Mouse (Mus musculus) CH12.LX (cell line): ENCODE data around the gene Ccer2.

Experiments used
- CTCF ChIP-seq, 2 experiments: IDR thresholded peaks in 1 of 2; conservative IDR thresholded peaks in 1 of 2; 2 replicates each; pipeline ENCODE4 v1.5.1; 2011 to 2012; ENCODE audit warnings: low read depth in 2 of 2, low read length in 2 of 2, improper control_type of control experiment in 1 of 2, inconsistent platforms in 1 of 2, mild to moderate bottlenecking in 1 of 2, moderate library complexity in 1 of 2
- IRF4 ChIP-seq: IDR thresholded peaks from 2 replicates; pipeline ENCODE4 v1.6.1; 2014; ENCODE audit warnings: low read depth, mild to moderate bottlenecking, inconsistent platforms, low read length, improper control_type of control experiment

DNA sequence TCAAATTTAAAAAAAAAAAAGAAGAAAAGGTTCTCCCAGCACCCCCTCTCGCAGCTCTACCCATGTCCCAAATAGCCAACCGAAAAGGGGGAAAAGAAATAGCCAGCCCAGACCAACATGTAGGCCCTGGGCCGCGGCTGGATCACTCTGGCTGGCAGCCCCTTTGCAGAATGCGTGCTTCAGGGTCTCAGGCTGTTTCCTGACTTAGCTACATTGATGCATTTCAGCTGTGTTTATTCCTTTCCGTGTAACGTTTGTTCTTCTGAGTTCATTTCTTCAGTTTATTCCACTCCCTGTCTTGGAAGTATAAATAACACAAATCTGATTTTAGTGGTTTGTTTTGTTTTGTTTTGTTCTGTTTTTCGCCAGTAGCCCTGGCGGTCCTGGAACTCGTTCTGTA lies 38.2 kb upstream of the Ccer2 start:
- TF ChIP-seq IRF4: no peak
- TF ChIP-seq CTCF (conservative IDR thresholded peaks at IDR 0.05 in 1 of 2, IDR thresholded peaks at IDR 0.05 in 1 of 2; ENCODE audit: low read depth in 2 of 2, low read length in 2 of 2): no peak
